Mouse (Mus musculus): Measurements from ENCODE around the gene Pard3b. TPM values are rescaled to one million over a fixed set of nuclear protein-coding genes. Genes with fewer than 3 reads are reported as not detected.
A peak's percentile ranks its signal among the peaks of the same experiment; 100 is the strongest.

The Pard3b gene
- 27.7 and 29.5 TPM in 2 replicates for polyA plus RNA-seq (2015; fragmentation: Nextera tagmentation; extraction: Ambion mirVana)

GRCm38 (mm10) chr1:61638347-61639111 lies at the start of gene Pard3b:
Pard3b (plus strand) TSS chr1:61638824.
- H3K36me3 ChIP-seq: no peaks in the 10 kb centered on the region
- H3K4me1 ChIP-seq (replicated peaks): peaks cover 7% of the 10 kb centered on the region; the same call in 1 of the 2 replicates
- H3K4me2 ChIP-seq (replicated peaks): peak within 1 kb of the TSS; percentile 81
- WGBS: under 1% methylated on average over 51 of the region's 60 CpGs
- peak within 1 kb of the TSS; percentile 92 for H3K9ac ChIP-seq
- peak within 1 kb of the TSS; percentile 89 for H3K27ac ChIP-seq
- no peaks in the 10 kb centered on the region for H3K27me3 ChIP-seq (replicated peaks)
- no peaks in the 10 kb centered on the region for H3K9me3 ChIP-seq
- ATAC-seq: peak; percentile 93
- H3K4me3 ChIP-seq (replicated peaks): peak within 1 kb of the TSS; percentile 96

GRCm38 (mm10) chr1:61616176-61616575 lies 22.4 kb upstream of the Pard3b start:
- Histone ChIP-seq H3K4me1 (replicated peaks) (no peaks in the 10 kb centered on the region), H3K9ac (no peak overlapping the region), H3K9me3 (no peaks in the 10 kb centered on the region), H3K36me3 (no peaks in the 10 kb centered on the region), H3K4me2 (replicated peaks) (no peak overlapping the region), H3K27ac (no peak overlapping the region), H3K27me3 (replicated peaks) (no peaks in the 10 kb centered on the region), H3K4me3 (replicated peaks) (no peak overlapping the region)
- no peak for ATAC-seq

GRCm38 (mm10) chr1:61620651-61621050 lies 18.0 kb upstream of the Pard3b start:
- H3K4me3 ChIP-seq (replicated peaks): no peak overlapping the region
- WGBS: 68% methylated on average over 1 of the region's 1 CpGs
- no peak overlapping the region for H3K4me2 ChIP-seq (replicated peaks)
- no peaks in the 10 kb centered on the region for H3K27me3 ChIP-seq (replicated peaks)
- no peak overlapping the region for H3K27ac ChIP-seq
- no peaks in the 10 kb centered on the region for H3K4me1 ChIP-seq (replicated peaks)
- no peak for ATAC-seq
- no peaks in the 10 kb centered on the region for H3K36me3 ChIP-seq
- no peaks in the 10 kb centered on the region for H3K9me3 ChIP-seq
- no peak overlapping the region for H3K9ac ChIP-seq

- Histone ChIP-seq H3K36me3 (no peaks in the 10 kb centered on the region), H3K4me1 (replicated peaks) (no peaks in the 10 kb centered on the region), H3K27ac (no peak overlapping the region), H3K4me3 (replicated peaks) (no peak overlapping the region), H3K4me2 (replicated peaks) (no peak overlapping the region), H3K9me3 (no peaks in the 10 kb centered on the region), H3K9ac (no peak overlapping the region), H3K27me3 (replicated peaks) (no peaks in the 10 kb centered on the region)
- 70% methylated on average over 2 of the region's 2 CpGs for WGBS
- ATAC-seq: no peak
Measured at GRCm38 (mm10) chr1:61629857-61630256, 8.8 kb upstream of the Pard3b start.

GRCm38 (mm10) chr1:61639114-61640093 lies 780 bp downstream of the Pard3b start:
- Histone ChIP-seq H3K9me3 (no peaks in the 10 kb centered on the region), H3K27me3 (replicated peaks) (no peaks in the 10 kb centered on the region), H3K4me1 (replicated peaks) (peaks cover 7% of the 10 kb centered on the region; the same call in 1 of the 2 replicates), H3K27ac (peak overlapping the region; percentile 89), H3K4me2 (replicated peaks) (peak overlapping the region; percentile 81), H3K9ac (peak overlapping the region; percentile 92), H3K36me3 (no peaks in the 10 kb centered on the region), H3K4me3 (replicated peaks) (peak overlapping the region; percentile 96)
- 3% methylated on average over 40 of the region's 40 CpGs for WGBS
- peak; percentile 71 for ATAC-seq

GRCm38 (mm10) chr1:61641880-61642279 lies 3.3 kb downstream of the Pard3b start:
- H3K4me1 ChIP-seq (replicated peaks): peaks cover 7% of the 10 kb centered on the region; the same call in 1 of the 2 replicates
- no peaks in the 10 kb centered on the region for H3K36me3 ChIP-seq
- 45% methylated on average over 4 of the region's 4 CpGs for WGBS
- H3K9me3 ChIP-seq: no peaks in the 10 kb centered on the region
- H3K27ac ChIP-seq: no peak overlapping the region
- H3K4me3 ChIP-seq (replicated peaks): no peak overlapping the region
- no peak overlapping the region for H3K4me2 ChIP-seq (replicated peaks)
- no peak for ATAC-seq
- H3K9ac ChIP-seq: no peak overlapping the region
- no peaks in the 10 kb centered on the region for H3K27me3 ChIP-seq (replicated peaks)

- H3K4me1 ChIP-seq (replicated peaks): 0 out of 2 replicates have a peak, but pooled peaks cover 3% of the 10 kb centered on the region
- no peaks in the 10 kb centered on the region for H3K9me3 ChIP-seq
- H3K4me2 ChIP-seq (replicated peaks): no peak overlapping the region
- no peaks in the 10 kb centered on the region for H3K27me3 ChIP-seq (replicated peaks)
- H3K4me3 ChIP-seq (replicated peaks): no peak overlapping the region
- 51% methylated on average over 3 of the region's 3 CpGs for WGBS
- no peak overlapping the region for H3K27ac ChIP-seq
- no peaks in the 10 kb centered on the region for H3K36me3 ChIP-seq
- no peak overlapping the region for H3K9ac ChIP-seq
- no peak for ATAC-seq
Measured at GRCm38 (mm10) chr1:61645062-61645461, 6.4 kb downstream of the Pard3b start.

GRCm38 (mm10) chr1:61649964-61650363 lies 11.3 kb downstream of the Pard3b start:
- Histone ChIP-seq H3K4me2 (replicated peaks) (no peak overlapping the region), H3K4me1 (replicated peaks) (peaks cover 15% of the 10 kb centered on the region; the same call in 1 of the 2 replicates), H3K9me3 (no peaks in the 10 kb centered on the region), H3K36me3 (no peaks in the 10 kb centered on the region), H3K27me3 (replicated peaks) (no peaks in the 10 kb centered on the region), H3K9ac (no peak overlapping the region), H3K4me3 (replicated peaks) (no peak overlapping the region), H3K27ac (no peak overlapping the region)
- ATAC-seq: no peak

GRCm38 (mm10) chr1:61651454-61652271 lies 13.0 kb downstream of the Pard3b start:
- H3K9ac ChIP-seq: no peak overlapping the region
- 0 out of 2 replicates have a peak overlapping the region, but pooled peaks have one; percentile 7 for H3K4me2 ChIP-seq (replicated peaks)
- no peak overlapping the region for H3K4me3 ChIP-seq (replicated peaks)
- H3K9me3 ChIP-seq: no peaks in the 10 kb centered on the region
- peak; percentile 98 for ATAC-seq
- H3K36me3 ChIP-seq: no peaks in the 10 kb centered on the region
- no peaks in the 10 kb centered on the region for H3K27me3 ChIP-seq (replicated peaks)
- peaks cover 15% of the 10 kb centered on the region; the same call in 1 of the 2 replicates for H3K4me1 ChIP-seq (replicated peaks)
- 40% methylated on average over 1 of the region's 1 CpGs for WGBS
- H3K27ac ChIP-seq: peak overlapping the region; percentile 84

- no peak overlapping the region for H3K9ac ChIP-seq
- H3K27me3 ChIP-seq (replicated peaks): no peaks in the 10 kb centered on the region
- peak; percentile 93 for ATAC-seq
- no peak overlapping the region for H3K4me3 ChIP-seq (replicated peaks)
- no peak overlapping the region for H3K4me2 ChIP-seq (replicated peaks)
- H3K27ac ChIP-seq: peak overlapping the region; percentile 37; the same call in 1 of the 2 replicates
- WGBS: 67% methylated on average over 3 of the region's 3 CpGs
- H3K9me3 ChIP-seq: no peaks in the 10 kb centered on the region
- H3K36me3 ChIP-seq: no peaks in the 10 kb centered on the region
- 0 out of 2 replicates have a peak, but pooled peaks cover 3% of the 10 kb centered on the region for H3K4me1 ChIP-seq (replicated peaks)
Measured at GRCm38 (mm10) chr1:61657760-61658159, 19.1 kb downstream of the Pard3b start.

- Histone ChIP-seq H3K4me1 (replicated peaks) (0 out of 2 replicates have a peak, but pooled peaks cover 3% of the 10 kb centered on the region), H3K4me3 (replicated peaks) (no peak overlapping the region), H3K9ac (no peak overlapping the region), H3K27ac (no peak overlapping the region), H3K36me3 (no peaks in the 10 kb centered on the region), H3K27me3 (replicated peaks) (no peaks in the 10 kb centered on the region), H3K9me3 (no peaks in the 10 kb centered on the region), H3K4me2 (replicated peaks) (no peak overlapping the region)
- 86% methylated on average over 3 of the region's 3 CpGs for WGBS
- no peak for ATAC-seq
Measured at GRCm38 (mm10) chr1:61659931-61660330, 21.3 kb downstream of the Pard3b start.
